Mouse (Mus musculus): ENCODE results near the gene Gm20388.

Gm20388 gene

GRCm38 (mm10) chr8:123373403-123374238 lies 3463.0 kb downstream of the Gm20388 start, which contains the start of gene Tcf25:
TSS of gene Tcf25 (plus strand) at chr8:123373753.
- peak; percentile 86 to 94 for DNase-seq (ENCODE audit: low spot score in 2 of 2)

GRCm38 (mm10) chr8:123374239-123374578 lies 3463.6 kb downstream of the Gm20388 start:
- DNase-seq (ENCODE audit: low spot score in 2 of 2) = peak; percentile 84 to 89

GRCm38 (mm10) chr8:123375701-123376100 lies 3465.1 kb downstream of the Gm20388 start:
- no peak for DNase-seq (ENCODE audit: low spot score in 2 of 2)

GRCm38 (mm10) chr8:123376106-123376505 lies 3465.5 kb downstream of the Gm20388 start:
- no peak for DNase-seq (ENCODE audit: low spot score in 2 of 2)

- no peak for DNase-seq (ENCODE audit: low spot score in 2 of 2)
These were observed 3471.1 kb downstream of the Gm20388 start for GRCm38 (mm10) chr8:123381711-123382110.

- no peak for DNase-seq (ENCODE audit: low spot score in 2 of 2)
These were observed 3471.9 kb downstream of the Gm20388 start for GRCm38 (mm10) chr8:123382516-123382915.

GRCm38 (mm10) chr8:123384883-123385540 lies 3474.4 kb downstream of the Gm20388 start:
- DNase-seq (ENCODE audit: low spot score in 2 of 2) = no peak

- no peak for DNase-seq (ENCODE audit: low spot score in 2 of 2)
These were observed 3476.4 kb downstream of the Gm20388 start for GRCm38 (mm10) chr8:123387041-123387440.

- DNase-seq (ENCODE audit: low spot score in 2 of 2) = no peak
These were observed 3477.2 kb downstream of the Gm20388 start for GRCm38 (mm10) chr8:123387801-123388200.

GRCm38 (mm10) chr8:123389026-123389425 lies 3478.4 kb downstream of the Gm20388 start:
- no peak for DNase-seq (ENCODE audit: low spot score in 2 of 2)

- DNase-seq (ENCODE audit: low spot score in 2 of 2) = no peak
These were observed 3487.7 kb downstream of the Gm20388 start for GRCm38 (mm10) chr8:123398308-123398707.

GRCm38 (mm10) chr8:123401936-123402335 lies 3491.3 kb downstream of the Gm20388 start:
- no peak for DNase-seq (ENCODE audit: low spot score in 2 of 2)

GRCm38 (mm10) chr8:123402730-123403326 lies 3492.2 kb downstream of the Gm20388 start:
- DNase-seq (ENCODE audit: low spot score in 2 of 2) = no peak

GRCm38 (mm10) chr8:123404521-123404920 lies 3493.9 kb downstream of the Gm20388 start:
- DNase-seq (ENCODE audit: low spot score in 2 of 2) = no peak

- peak; percentile 57 to 62 for DNase-seq (ENCODE audit: low spot score in 2 of 2)
These were observed 3496.1 kb downstream of the Gm20388 start, which contains the start of gene Mc1r for GRCm38 (mm10) chr8:123406786-123407185. TSS of gene Mc1r (plus strand) at chr8:123407107.

- DNase-seq (ENCODE audit: low spot score in 2 of 2) = no peak
These were observed 3497.0 kb downstream of the Gm20388 start for GRCm38 (mm10) chr8:123407612-123408011.

GRCm38 (mm10) chr8:123408586-123409544 lies 3498.2 kb downstream of the Gm20388 start:
- DNase-seq (ENCODE audit: low spot score in 2 of 2) = peak in 1 of 2 experiments; percentile 4

- DNase-seq (ENCODE audit: low spot score in 2 of 2) = peak in 1 of 2 experiments; percentile 5
These were observed 3499.5 kb downstream of the Gm20388 start for GRCm38 (mm10) chr8:123410049-123410587.

GRCm38 (mm10) chr8:123410788-123411187 lies 3500.1 kb downstream of the Gm20388 start:
- DNase-seq (ENCODE audit: low spot score in 2 of 2) = no peak

GRCm38 (mm10) chr8:123411246-123411645 lies 3500.6 kb downstream of the Gm20388 start, which contains the start of gene Tubb3:
TSS of gene Tubb3 (plus strand) at chr8:123411424.
- DNase-seq (ENCODE audit: low spot score in 2 of 2) = peak; percentile 82 to 83

- DNase-seq (ENCODE audit: low spot score in 2 of 2) = no peak
These were observed 3501.2 kb downstream of the Gm20388 start for GRCm38 (mm10) chr8:123411781-123412327.

Measured in frontal cortex, postnatal 25 days (tissue).